Mouse (Mus musculus) c-Kit-negative CD71-positive TER-119-positive erythroid progenitor cells, embryonic 14.5 days (primary cell): ENCODE results near the gene Thoc5.

Source experiments
- DNase-seq: peaks from one replicate; pipeline ENCODE4 v3.0.0-alpha.2; 2013; ENCODE audit warnings: low read depth, low spot score

Thoc5 gene

DNA sequence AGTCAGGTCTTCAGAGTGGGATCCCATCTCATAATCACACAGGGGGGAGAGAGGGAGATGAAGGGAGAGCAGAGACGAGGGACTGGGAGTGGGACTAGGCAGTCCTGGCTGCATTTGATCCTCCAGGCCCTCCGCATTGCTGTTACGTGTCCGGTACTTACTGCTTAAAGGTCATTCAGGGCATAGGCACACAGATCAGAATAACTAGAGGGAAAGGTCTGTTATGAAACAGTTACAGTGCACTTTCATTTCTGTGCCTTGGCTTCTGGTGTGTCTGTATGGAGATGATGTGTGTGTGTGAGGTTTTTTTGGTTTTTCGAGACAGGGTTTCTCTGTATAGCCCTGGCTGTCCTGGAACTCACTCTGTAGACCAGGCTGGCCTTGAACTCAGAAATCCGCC, 11.1 kb downstream of the Thoc5 start:
- DNase-seq, result no peak

DNA sequence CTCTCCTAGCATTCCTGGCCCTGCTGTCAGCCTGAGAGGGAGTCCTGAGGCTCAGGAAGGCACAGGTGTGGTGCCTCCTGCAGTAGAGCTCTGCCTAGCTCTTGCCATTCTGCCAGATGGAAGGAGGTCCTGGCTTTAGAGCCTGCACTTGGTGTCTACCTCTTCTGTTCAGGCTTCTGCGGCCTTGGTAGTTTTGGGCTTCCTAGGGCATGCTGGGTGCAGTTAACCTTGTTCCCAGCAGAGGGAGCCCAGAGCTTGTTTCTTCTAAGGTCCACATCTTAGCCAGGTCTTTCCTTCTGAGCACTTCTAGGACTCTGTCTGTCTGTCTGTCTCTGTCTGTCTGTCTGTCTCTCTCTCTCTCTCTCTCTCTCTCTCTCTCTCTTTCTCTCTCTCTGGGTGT, 20.9 kb downstream of the Thoc5 start:
- peak; percentile 24 for DNase-seq

GRCm38 (mm10) chr11:4921281-4921680, 26.2 kb downstream of the Thoc5 start:
- DNase-seq, result no peak

GRCm38 (mm10) chr11:4921751-4922150, 26.6 kb downstream of the Thoc5 start:
- no peak for DNase-seq

GRCm38 (mm10) chr11:4927224-4927623, 32.1 kb downstream of the Thoc5 start:
- no peak for DNase-seq

- DNase-seq, result no peak
These were observed 36.0 kb downstream of the Thoc5 start for GRCm38 (mm10) chr11:4931009-4931601.

GRCm38 (mm10) chr11:4936243-4936642, 41.1 kb downstream of the Thoc5 start:
- DNase-seq, result no peak

DNA sequence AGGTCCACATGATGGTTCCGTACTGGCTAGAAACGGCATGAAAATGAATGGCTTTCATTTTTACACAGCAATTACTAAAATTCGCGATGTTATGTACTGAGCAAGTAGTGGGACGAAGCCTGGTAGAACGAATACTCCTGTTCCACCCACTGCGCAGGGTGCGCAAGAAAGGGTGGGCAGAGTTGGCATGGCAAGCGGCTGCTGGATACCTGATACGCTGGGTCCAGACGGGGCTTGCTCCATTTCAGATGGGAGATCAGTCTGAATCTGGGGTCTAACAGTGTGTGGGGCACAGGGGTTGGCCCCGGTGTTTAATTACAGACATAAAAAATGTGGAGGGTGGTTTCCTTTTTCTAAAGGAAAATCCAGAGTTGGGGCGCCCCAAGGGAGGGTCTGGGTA, 51.4 kb downstream of the Thoc5 start:
- no peak for DNase-seq

DNA sequence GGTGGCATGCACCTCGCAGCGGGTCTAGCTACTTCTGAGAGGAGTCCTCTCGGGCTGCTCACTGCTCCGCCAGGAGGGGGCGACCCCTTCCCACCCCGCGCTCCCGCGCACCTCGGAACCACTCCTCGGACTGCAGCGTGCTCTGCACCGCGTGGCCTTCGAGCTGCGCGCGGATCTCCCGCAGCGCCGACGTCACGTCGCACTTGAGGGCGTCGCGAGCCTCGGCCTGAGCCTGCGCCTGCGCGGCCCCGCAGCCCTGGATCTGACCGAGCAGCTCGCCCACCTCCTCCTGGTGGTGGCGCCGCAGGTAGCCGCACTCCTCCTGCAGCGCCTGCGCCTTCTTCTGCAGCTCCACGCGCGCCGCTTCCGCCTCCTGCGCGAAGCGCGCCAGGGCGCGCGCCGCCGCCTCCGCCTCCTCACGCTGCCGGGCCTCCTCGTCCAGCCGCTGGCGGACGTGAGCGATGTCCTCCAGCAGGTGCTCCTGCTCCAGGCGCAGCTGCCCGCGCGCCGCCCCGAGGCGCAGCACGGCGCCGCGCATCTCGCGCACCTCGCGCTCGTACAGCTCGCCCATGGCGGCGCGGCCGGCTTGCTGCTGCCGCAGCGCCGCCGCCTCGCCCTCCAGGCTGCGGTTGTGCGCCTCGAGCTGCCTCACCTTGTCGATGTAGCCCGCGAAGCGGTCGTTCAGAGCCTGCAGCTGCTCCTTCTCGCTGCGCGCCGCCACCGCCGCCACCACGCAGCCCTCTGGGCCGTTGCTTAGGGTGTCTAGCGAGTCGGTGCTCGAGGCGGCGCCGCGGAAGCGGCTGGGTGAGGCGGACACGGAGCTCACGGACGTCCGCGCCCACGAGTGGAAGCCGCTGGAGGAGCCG, 52.1 kb downstream of the Thoc5 start:
- no peak for DNase-seq

DNA sequence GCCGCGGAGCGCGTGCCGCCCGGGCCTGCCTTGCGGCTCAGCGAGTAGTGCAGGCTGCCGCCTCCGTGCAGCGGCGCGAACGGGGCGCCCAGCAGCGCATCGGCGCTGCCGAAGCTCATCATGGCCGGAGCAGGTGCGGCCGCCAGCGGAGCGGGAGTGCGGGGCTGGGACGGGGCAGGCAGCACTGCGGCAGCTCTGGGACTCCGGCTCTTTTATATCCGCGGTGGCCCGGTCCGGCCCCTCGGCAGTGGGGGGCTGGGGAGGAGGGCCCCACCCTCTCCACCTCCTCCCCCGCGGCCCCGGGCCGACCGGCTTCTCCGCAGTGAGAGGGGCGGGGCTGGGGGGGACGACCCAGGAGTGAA, 52.7 kb downstream of the Thoc5 start, which contains the start of gene Nefh:
Gene Nefh (minus strand): TSS at position 252 of the 362 bp plus-strand sequence.
- DNase-seq, result no peak

- no peak for DNase-seq
These were observed 53.7 kb downstream of the Thoc5 start for GRCm38 (mm10) chr11:4948792-4949191.

GRCm38 (mm10) chr11:4949256-4950044, 54.3 kb downstream of the Thoc5 start:
- no peak for DNase-seq

DNA sequence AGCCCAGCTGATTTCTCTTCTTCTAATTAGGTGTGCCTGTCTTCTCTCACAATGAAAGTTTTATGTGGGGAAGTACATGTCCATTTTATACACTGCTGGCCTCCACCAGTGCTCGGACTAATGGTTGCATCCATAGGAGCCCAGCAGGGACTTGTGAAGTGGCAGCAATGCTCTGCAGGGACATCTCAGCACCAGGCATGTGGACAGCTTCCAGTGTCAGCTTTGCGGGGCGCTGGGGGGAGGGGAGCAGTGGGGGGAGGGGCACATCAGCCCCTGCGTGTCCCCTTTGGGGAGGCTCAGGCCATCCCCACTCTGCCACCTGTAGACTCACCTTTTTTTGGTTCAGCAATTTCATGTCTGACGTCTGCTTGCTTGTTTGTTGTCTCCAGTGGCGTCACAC, 58.3 kb downstream of the Thoc5 start:
- no peak for DNase-seq

DNA sequence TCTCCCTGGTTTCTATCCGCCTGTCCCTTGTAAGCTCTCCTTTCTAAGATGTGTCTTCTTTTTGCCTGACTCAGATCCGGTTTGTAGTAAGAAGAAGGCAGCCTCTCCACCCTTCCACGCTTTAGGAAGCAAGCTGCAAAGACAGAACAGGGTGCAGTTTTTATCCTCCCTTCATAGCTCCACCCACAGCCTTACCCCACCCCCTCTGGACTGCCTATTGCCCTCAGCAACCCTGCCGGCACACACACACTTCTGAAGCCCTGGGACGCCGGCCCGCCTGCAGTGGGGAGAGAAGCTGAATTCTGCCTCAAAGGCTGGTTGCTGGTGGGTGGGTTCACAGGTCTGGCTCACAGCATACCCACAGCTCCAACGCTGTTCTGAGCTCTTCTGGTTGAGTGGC, 58.8 kb downstream of the Thoc5 start:
- no peak for DNase-seq

DNA sequence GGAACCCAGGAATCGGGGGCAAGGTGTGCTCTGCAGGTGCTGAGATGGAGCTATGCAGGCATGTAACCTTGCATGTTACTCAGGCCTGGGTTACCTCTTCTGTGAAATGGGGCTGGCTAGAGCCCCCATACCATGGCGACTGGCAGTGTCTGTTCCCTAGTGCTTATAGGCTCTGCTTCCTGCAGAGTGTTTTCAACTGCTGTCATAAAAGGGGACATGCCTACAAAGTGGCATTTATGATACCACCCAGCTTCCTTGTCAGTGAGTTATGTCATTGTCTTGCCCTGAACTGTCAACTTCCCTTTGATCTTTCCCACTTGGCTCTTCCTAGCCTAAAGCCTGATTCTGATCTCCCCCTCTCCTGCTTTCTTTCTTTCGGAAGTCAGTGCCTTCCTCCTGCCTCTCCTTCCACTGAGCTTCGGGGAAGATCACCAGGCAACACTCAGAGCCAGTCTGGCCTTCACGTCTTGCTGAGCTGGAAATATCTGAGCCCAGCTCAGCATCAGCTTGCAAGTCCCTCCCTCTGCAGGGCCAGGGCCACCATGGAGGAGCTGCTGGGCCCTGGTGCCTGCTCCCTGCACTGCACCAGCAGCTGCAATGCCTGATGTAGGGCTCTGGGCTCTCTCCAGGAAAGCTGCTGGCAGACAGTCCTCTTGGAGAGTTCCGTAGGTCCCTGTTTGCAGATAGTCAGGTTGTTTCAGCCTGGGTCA, 68.1 kb downstream of the Thoc5 start:
- no peak for DNase-seq

- no peak for DNase-seq
These were observed 71.2 kb downstream of the Thoc5 start for GRCm38 (mm10) chr11:4966325-4966724.

GRCm38 (mm10) chr11:4966888-4967287, 71.8 kb downstream of the Thoc5 start:
- no peak for DNase-seq

DNA sequence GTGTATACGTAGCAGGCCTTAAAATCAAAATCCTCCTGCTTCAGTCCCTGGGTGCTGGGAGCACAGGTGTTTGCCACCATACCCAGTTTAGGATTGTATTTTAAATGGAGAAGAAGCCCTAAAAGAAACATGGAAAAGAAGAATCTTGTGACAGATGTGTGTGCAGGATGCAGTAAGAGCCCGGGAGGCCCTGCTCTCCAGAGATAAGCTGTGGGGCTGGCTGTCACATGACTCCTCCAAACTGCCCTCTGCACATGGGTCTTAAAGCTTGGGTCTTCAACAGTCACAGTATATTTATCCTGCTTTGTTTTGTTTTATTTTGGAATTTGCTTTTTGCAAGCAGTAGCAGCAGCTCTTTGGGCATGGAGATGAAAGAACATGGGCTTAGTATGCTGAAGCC, 72.4 kb downstream of the Thoc5 start:
- no peak for DNase-seq

DNA sequence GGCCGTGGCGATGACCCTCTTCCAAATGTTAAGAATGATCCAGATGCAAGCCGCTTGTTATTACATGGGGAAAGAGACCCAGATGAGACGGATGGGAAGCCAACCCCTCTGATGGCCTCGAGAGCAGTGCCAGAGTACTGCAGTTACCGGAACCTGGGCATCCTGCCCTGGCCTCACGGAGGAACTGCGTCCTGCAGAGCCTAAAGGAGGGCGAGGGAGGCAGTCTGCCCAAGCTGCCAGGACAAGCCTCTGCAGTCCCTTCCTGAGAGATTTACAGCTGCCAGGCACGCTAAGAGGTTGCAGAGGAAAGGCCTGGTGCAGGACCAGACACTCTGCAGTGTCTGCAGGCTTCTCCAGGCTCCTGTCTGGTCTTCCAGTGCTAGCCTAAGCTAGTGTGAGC, 73.3 kb downstream of the Thoc5 start:
- DNase-seq, result no peak

DNA sequence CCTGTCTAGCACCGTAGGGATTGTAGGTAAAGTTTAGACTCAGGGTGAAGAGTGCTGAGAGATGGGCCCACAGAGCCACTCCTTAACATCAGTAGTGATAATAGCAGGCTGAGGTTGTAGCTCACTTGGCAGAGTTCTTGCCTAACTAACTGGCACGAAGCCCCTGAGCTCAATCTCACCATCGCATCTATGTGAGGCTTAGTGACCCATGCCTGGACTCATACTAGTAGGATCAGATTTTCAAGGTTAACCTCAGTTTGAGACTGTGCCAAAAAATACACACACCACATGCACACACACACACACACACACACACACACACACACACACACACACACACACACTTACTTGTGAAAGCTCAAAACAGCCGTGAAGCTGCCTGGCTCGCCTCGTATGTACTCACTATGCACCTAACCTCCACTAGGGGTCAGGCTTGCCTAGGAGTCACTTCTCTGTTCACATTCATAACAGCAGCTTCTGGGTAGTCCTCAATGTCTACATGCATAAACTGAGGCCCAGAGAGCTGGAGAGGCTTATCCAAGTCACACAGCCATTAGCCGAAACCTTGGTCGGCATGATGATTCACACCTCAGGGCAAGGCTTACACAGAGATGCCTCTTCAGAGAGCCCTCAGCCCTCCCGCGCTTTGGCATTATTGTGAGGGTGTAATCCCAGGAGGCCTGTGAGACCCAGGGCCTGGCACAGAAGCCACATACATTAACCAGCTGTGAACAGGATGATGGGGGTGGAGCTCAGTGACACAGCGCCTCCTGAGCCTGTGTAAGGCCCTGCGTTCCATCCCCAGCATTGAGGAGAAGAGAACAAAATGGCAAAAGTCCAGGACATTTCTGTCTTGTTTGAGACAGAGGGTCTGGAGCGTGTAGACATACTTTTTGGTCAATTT, 78.1 kb downstream of the Thoc5 start:
- DNase-seq, result peak; percentile 59

DNA sequence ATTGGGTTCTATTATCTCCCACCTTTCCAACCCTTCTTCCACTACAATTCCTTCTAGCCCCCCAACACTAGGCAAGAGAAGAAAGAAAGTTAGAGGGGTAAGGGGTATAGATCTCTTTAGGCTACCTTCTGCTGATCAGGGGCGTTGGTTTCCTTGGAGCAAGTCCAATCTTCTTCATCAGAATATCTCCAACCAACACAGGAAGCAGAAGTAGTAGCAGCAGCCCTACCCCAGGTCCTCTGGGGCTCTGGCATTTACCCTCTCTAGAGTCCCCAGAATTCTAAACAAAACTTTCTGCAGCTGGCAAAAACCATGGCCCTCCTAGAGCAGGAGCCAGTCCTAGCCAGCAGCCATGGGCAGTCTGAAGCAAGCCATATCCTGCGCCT, 78.7 kb downstream of the Thoc5 start:
- DNase-seq, result no peak
